Comparison of ENCODE assay signal across 8 mouse cellular contexts in the genomic region with DNA sequence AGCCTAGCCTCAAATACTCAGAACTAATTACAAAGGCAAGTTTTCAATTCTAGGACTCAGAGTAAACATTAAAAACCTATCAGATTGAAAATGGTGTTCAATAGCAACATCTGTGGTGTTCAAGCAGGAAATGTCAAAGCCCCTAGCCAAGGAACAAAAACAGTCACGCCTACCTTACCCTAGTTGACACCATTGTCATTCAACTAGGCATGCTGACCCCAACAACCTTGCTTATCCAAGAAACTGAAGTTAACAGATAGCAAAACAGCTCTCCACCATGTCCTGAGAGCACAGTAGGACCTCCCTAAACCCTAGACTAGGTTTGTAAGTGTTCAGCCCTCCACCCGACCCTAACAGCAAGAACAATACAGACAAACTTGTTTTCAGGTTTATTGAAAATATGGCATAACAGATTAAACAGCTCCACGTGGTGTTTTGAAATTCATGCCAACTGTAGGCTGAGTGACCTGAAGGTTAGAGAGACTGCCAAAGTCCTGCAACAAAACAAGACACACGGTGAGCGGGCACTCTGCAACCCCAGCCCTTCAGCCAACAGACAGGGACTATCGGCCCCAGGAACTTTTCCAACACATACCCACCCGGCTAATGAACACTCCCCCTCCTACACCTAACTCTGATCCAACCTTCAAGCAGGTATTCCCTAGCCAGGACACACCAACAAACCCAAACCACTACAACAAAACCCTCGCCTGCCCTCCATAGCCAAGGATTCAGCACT. TPM values are rescaled to one million over a fixed set of nuclear protein-coding genes. Genes with fewer than 3 reads are reported as not detected.
DNase-seq lines count a peak whose midpoint lies in the region; ATAC-seq and TF ChIP-seq lines count a peak whose summit lies in the region.

No protein-coding gene starts in this region.

- intact Hi-C loops in left cerebral cortex, postnatal 10 days (cut with DNase I) = no loop called here

- no peak for ATAC-seq in heart, embryonic 15.5 days (replicated peaks; ENCODE audit: insufficient number of reproducible peaks, insufficient read depth, low FRiP score, low read depth)
- no peak for ATAC-seq in liver, embryonic 12.5 days
- no peak for ATAC-seq in granulocyte monocyte progenitor cell, adult 5-6 weeks (replicated peaks; ENCODE audit: poor library complexity, severe bottlenecking)

- H3K36me3 ChIP-seq in C2C12 (ENCODE audit: control insufficient read depth, insufficient read depth) (peaks cover 69% of the 10 kb centered on the region), E14TG2a.4 (ENCODE audit: insufficient read depth, low read length) (peaks cover 62% of the 10 kb centered on the region)
- peaks cover 41% of the 10 kb centered on the region for H3K36me3 ChIP-seq in heart, embryonic 15.5 days
- peaks cover 70% of the 10 kb centered on the region for H3K36me3 ChIP-seq in liver, embryonic 12.5 days

- H3K27ac ChIP-seq in heart, embryonic 15.5 days = no peak overlapping the region
- peak overlapping the region; percentile 88 for H3K27ac ChIP-seq in liver, embryonic 12.5 days

- H3K9ac ChIP-seq in heart, embryonic 15.5 days = peak overlapping the region; percentile 83
- peak overlapping the region; percentile 99 for H3K9ac ChIP-seq in liver, embryonic 12.5 days

- 55% methylated on average over 8 of the region's 8 CpGs for WGBS in heart, embryonic 15.5 days
- WGBS in liver, embryonic 12.5 days (ENCODE audit: insufficient replicate concordance) = 42% methylated on average over 8 of the region's 8 CpGs

- H3ac ChIP-seq in C2C12 (ENCODE audit: control insufficient read depth, insufficient read length, low read depth) = peak overlapping the region; percentile 100

- H3K4me2 ChIP-seq in heart, embryonic 15.5 days = peak overlapping the region; percentile 76
- peak overlapping the region; percentile 85 for H3K4me2 ChIP-seq in liver, embryonic 12.5 days

- H3K9me3 ChIP-seq in E14TG2a.4 (ENCODE audit: low read length) = no peaks in the 10 kb centered on the region
- no peaks in the 10 kb centered on the region for H3K9me3 ChIP-seq in heart, embryonic 15.5 days (replicated peaks)
- H3K9me3 ChIP-seq in liver, embryonic 12.5 days (replicated peaks) = no peaks in the 10 kb centered on the region

- H3K79me2 ChIP-seq in C2C12 (ENCODE audit: control insufficient read depth, insufficient read depth) = peaks cover 70% of the 10 kb centered on the region

- DNase-seq in left cerebral cortex, postnatal 10 days (ENCODE audit: extremely low spot score in 1 of 2, low spot score in 2 of 2) = no peak
- DNase-seq in frontal cortex, postnatal 14 days (ENCODE audit: low spot score in 2 of 2) = no peak
- DNase-seq in gastrocnemius, adult 18-20 months (ENCODE audit: low spot score) = no peak

- TF ChIP-seq CTCF in C2C12 (IDR thresholded peaks at IDR 0.05; ENCODE audit: control insufficient read depth, insufficient read depth, insufficient read length) (no peak), E14TG2a.4 (conservative IDR thresholded peaks at IDR 0.05; ENCODE audit: low read length) (no peak)

- peaks cover 45% of the 10 kb centered on the region for H3K79me3 ChIP-seq in C2C12 (ENCODE audit: low read depth)

- peaks cover 63% of the 10 kb centered on the region for H3K4me1 ChIP-seq in E14TG2a.4 (replicated peaks; ENCODE audit: low read depth, low read length)
- peaks cover 31% of the 10 kb centered on the region for H3K4me1 ChIP-seq in heart, embryonic 15.5 days (replicated peaks)
- H3K4me1 ChIP-seq in liver, embryonic 12.5 days = peaks cover 37% of the 10 kb centered on the region

- H3K4me3 ChIP-seq in C2C12 (ENCODE audit: insufficient read depth, poor library complexity, severe bottlenecking) = peak overlapping the region; percentile 95
- peak overlapping the region; percentile 100 for H3K4me3 ChIP-seq in E14TG2a.4 (replicated peaks; ENCODE audit: low read length)
- H3K4me3 ChIP-seq in heart, embryonic 15.5 days = peak overlapping the region; percentile 77
- peak overlapping the region; percentile 94 for H3K4me3 ChIP-seq in liver, embryonic 12.5 days

- H3K27me3 ChIP-seq in C2C12 (ENCODE audit: control insufficient read depth, insufficient read depth, insufficient read length) (no peaks in the 10 kb centered on the region), E14TG2a.4 (ENCODE audit: insufficient read depth, low read length) (no peaks in the 10 kb centered on the region)
- H3K27me3 ChIP-seq in heart, embryonic 15.5 days = no peaks in the 10 kb centered on the region
- 0 out of 2 replicates have a peak, but pooled peaks cover 7% of the 10 kb centered on the region for H3K27me3 ChIP-seq in liver, embryonic 12.5 days (replicated peaks)

TF ChIP-seq in C2C12, 6 proteins besides CTCF, POLR2A, EP300 and RAD21:
- TF ChIP-seq CEBPB (IDR thresholded peaks at IDR 0.05; ENCODE audit: low read depth) (no peak), USF1 (IDR thresholded peaks at IDR 0.05; ENCODE audit: low read depth) (no peak), FOSL1 (IDR thresholded peaks at IDR 0.05; ENCODE audit: insufficient read depth, low read length, poor library complexity, severe bottlenecking) (no peak), MYOD1 (IDR thresholded peaks at IDR 0.05; ENCODE audit: control insufficient read depth, insufficient read length, low read depth) (no peak), MYOG (IDR thresholded peaks at IDR 0.05; ENCODE audit: control insufficient read depth, extremely low read depth, insufficient read length) (no peak), MAX (IDR thresholded peaks at IDR 0.05) (no peak)

RNA-seq across cellular contexts. Expression of gene Rps17, which starts 2.5 kb away (rescaled TPM):
- 3,363 TPM for polyA plus RNA-seq in C2C12 (2012; fragmentation: generic; extraction: Trizol)
- polyA plus RNA-seq in heart, embryonic 15.5 days (2015; fragmentation: Nextera tagmentation; extraction: Ambion mirVana) = 766 and 842 TPM in 2 replicates
- 991 and 1,051 TPM in 2 replicates for polyA plus RNA-seq in liver, embryonic 12.5 days (2016; fragmentation: Nextera tagmentation; extraction: Ambion mirVana)
- total RNA-seq in left cerebral cortex, postnatal 10 days (2021) = 100 to 1,000 TPM; 621 to 626 TPM
- total RNA-seq in granulocyte monocyte progenitor cell, adult 5-6 weeks (2014; fragmentation: Nextera tagmentation) = 4,638 and 5,139 TPM in 2 replicates
- total RNA-seq in granulocyte monocyte progenitor cell, adult 5-6 weeks (2017) = 3,883 and 3,979 TPM in 2 replicates
- total RNA-seq in gastrocnemius, adult 18-20 months (2021) = 100 to 1,000 TPM; 798 to 844 TPM

Comparison
In these comparisons a context has a peak if more than half of its experiments do, and no peak if none do; other contexts are left out.
1. RNA of gene Rps17, which starts 2.5 kb away (total RNA-seq): 3,883 to 5,139 TPM in granulocyte monocyte progenitor cell, adult 5-6 weeks; 798 to 844 TPM in gastrocnemius, adult 18-20 months and 621 to 626 TPM in left cerebral cortex, postnatal 10 days; every median in the first group is over 4 times any median in the second.
2. Peak in every context shown above with its lines, with median percentiles within 50 percentile points of each other: H3K4me3 ChIP-seq.